Mouse (Mus musculus): ENCODE data around the gene Rhbdf1.

DNA sequence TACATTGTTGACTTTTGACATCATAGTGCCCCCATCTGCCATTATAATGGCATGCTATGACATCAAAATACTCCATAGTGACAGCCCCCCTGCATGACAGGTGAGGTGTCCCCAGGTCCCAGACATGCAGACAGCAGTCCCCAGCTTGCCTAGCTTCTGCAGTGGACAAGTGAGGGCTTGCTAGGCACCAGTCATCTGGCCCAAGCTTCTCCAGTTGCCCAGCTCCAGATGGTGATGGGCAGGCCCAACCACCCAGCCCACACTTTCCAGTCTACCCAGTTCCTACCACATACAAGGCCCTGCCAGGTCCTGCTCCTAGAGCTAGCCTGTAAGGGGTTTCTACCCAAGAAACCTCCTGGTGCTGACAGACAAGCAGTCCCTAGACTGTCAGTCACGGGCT, 43.6 kb downstream of the Rhbdf1 start:
- TF ChIP-seq CTCF (IDR thresholded peaks at IDR 0.05; ENCODE audit: borderline replicate concordance, control insufficient read depth, extremely low read depth, insufficient read depth, low read length, poor library complexity) (no peak), POLR2A (IDR thresholded peaks at IDR 0.05; ENCODE audit: control insufficient read depth, extremely low read depth, insufficient read depth, low read length, poor library complexity) (no peak)

Data from thymus, adult 2 months (tissue).